ENCODE assay signal across 8 mouse cellular contexts in genomic region chr6:136532535-136533291, GRCm38 (mm10). TPM values are rescaled to one million over a fixed set of nuclear protein-coding genes. Genes with fewer than 3 reads are reported as not detected.
DNase-seq lines count a peak whose midpoint lies in the region; ATAC-seq and TF ChIP-seq lines count a peak whose summit lies in the region.

No protein-coding gene starts in this region.

- H3K9me3 ChIP-seq in hindbrain, embryonic 12.5 days (replicated peaks) = no peaks in the 10 kb centered on the region
- no peaks in the 10 kb centered on the region for H3K9me3 ChIP-seq in lung, postnatal 0 days (ENCODE audit: low read length)

- peak overlapping the region; percentile 14; the same call in 1 of the 2 replicates for H3K4me3 ChIP-seq in hindbrain, embryonic 12.5 days
- H3K4me3 ChIP-seq in lung, postnatal 0 days (ENCODE audit: low read depth, low read length) = no peak overlapping the region; the same call in 1 of the 2 replicates

- WGBS in hindbrain, embryonic 12.5 days = 16% methylated on average over 7 of the region's 7 CpGs
- 9% methylated on average over 7 of the region's 7 CpGs for WGBS in lung, postnatal 0 days

- H3K4me1 ChIP-seq in hindbrain, embryonic 12.5 days = peaks cover 23% of the 10 kb centered on the region
- peaks cover 6% of the 10 kb centered on the region; the same call in 1 of the 2 replicates for H3K4me1 ChIP-seq in lung, postnatal 0 days (ENCODE audit: insufficient read depth, low read depth, low read length)

- H3K27me3 ChIP-seq in hindbrain, embryonic 12.5 days = no peaks in the 10 kb centered on the region
- H3K27me3 ChIP-seq in lung, postnatal 0 days (replicated peaks; ENCODE audit: insufficient read depth, low read length) = no peaks in the 10 kb centered on the region

- peak; percentile 88 for ATAC-seq in hindbrain, embryonic 12.5 days (ENCODE audit: low FRiP score)
- ATAC-seq in lung, postnatal 0 days = peak; percentile 94

- H3K27ac ChIP-seq in hindbrain, embryonic 12.5 days = peak overlapping the region; percentile 94
- H3K27ac ChIP-seq in lung, postnatal 0 days (ENCODE audit: low read length) = peak overlapping the region; percentile 72

- peak; percentile 72 for DNase-seq in right cerebral cortex, adult 18-20 months
- no peak for DNase-seq in right cerebral cortex, postnatal 25 days
- DNase-seq in cerebellum, postnatal 36 days = peak; percentile 84 to 97
- peak; percentile 35 to 67 for DNase-seq in frontal cortex, postnatal 25 days (ENCODE audit: low spot score in 2 of 2)
- peak; percentile 78 to 94 for DNase-seq in layer of hippocampus, postnatal 14 days (ENCODE audit: low spot score in 2 of 2)
- peak; percentile 92 for DNase-seq in lung, postnatal 0 days (ENCODE audit: low spot score)
- peak; percentile 73 for DNase-seq in retina, adult 2 months (ENCODE audit: low read depth, low spot score)

- H3K36me3 ChIP-seq in hindbrain, embryonic 12.5 days = peaks cover 3% of the 10 kb centered on the region; the same call in 1 of the 2 replicates
- H3K36me3 ChIP-seq in lung, postnatal 0 days (ENCODE audit: insufficient read depth, low read length) = no peaks in the 10 kb centered on the region

- TF ChIP-seq EP300 in lung, postnatal 0 days (IDR thresholded peaks at IDR 0.05) = no peak; the same call in 1 of the 2 replicates

- H3K9ac ChIP-seq in hindbrain, embryonic 12.5 days = no peak overlapping the region; the same call in 1 of the 2 replicates
- H3K9ac ChIP-seq in lung, postnatal 0 days (replicated peaks; ENCODE audit: low read depth) = 0 out of 2 replicates have a peak overlapping the region, but pooled peaks have one; percentile 16

- no peak for TF ChIP-seq CTCF in lung, postnatal 0 days (IDR thresholded peaks at IDR 0.05)

- peak overlapping the region; percentile 37 for H3K4me2 ChIP-seq in hindbrain, embryonic 12.5 days (replicated peaks)
- H3K4me2 ChIP-seq in lung, postnatal 0 days (replicated peaks; ENCODE audit: low read depth, low read length) = peak overlapping the region; percentile 9

RNA-seq across cellular contexts. Expression of gene Atf7ip, which starts 26.7 kb away (rescaled TPM):
- polyA plus RNA-seq in hindbrain, embryonic 12.5 days (2016; fragmentation: Nextera tagmentation; extraction: Ambion mirVana) = 63.8 and 77.2 TPM in 2 replicates
- total RNA-seq in layer of hippocampus, postnatal 14 days (2021) = 100 to 1,000 TPM; 108 to 121 TPM
- 13.9 and 14.9 TPM in 2 replicates for polyA plus RNA-seq in lung, postnatal 0 days (2015; fragmentation: Nextera tagmentation; extraction: Ambion mirVana)
